Mouse (Mus musculus): Measurements from ENCODE around the gene Ccdc148. TPM values are rescaled to one million over a fixed set of nuclear protein-coding genes. Genes with fewer than 3 reads are reported as not detected.

The Ccdc148 gene
- total and polyA plus RNA-seq, 2 experiments from 2014 or later: 5.3 to 6.9 TPM

DNA sequence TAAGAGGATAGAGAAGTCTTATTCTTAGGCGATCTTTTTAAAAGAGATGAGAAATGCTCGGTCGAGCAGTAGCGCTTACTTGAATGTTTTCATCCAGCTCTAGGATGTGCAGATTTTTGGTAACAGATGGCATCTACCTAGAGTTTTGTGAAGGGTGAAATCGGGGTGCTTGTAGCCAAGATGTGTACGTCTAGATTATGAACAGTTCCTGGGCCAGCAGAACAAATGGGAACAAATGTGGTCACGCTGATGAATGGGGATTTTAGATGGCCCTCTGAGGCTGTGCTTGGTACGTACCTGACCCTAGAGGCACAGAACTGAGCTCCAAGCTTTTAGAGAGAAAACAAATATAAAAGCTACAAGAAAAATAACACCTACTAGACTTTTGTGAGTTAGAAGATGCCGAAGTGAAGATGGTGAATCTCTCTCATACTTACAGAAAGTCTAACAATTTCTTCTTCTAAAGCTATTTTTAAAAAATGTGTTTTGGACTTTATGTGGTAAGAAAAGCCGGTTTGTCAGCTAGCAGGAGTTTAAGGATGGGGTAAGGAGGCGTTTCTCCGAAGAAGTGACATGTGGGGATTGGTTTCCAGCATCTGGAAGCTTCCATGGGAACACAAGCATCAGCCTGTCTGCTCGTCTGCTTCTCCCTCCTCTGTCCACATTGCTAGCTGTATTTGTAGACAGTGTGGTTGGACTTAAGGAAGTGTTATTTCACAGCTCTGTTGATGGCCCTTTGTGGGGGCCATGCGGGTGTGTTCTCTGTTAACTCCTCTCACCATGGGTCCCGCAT lies 21.0 kb upstream of the Ccdc148 start:
- Histone ChIP-seq H3K36me3 (ENCODE audit: insufficient read depth) (no peaks in the 10 kb centered on the region), H3K27ac (ENCODE audit: low read depth, low read length) (no peak overlapping the region), H3K27me3 (ENCODE audit: insufficient read depth, low read length) (no peaks in the 10 kb centered on the region), H3K4me2 (ENCODE audit: low read depth) (no peak overlapping the region), H3K9ac (no peak overlapping the region), H3K9me3 (ENCODE audit: low read length) (no peaks in the 10 kb centered on the region), H3K4me1 (ENCODE audit: insufficient read depth) (peaks cover 9% of the 10 kb centered on the region; the same call in 1 of the 2 replicates), H3K4me3 (ENCODE audit: low read depth, low read length) (no peak overlapping the region)
- no peak for TF ChIP-seq CTCF (IDR thresholded peaks at IDR 0.05; ENCODE audit: low read depth)
- DNase-seq (no peak), ATAC-seq (no peak)
- 77% methylated on average over 15 of the region's 15 CpGs for whole genome bisulfite sequencing

DNA sequence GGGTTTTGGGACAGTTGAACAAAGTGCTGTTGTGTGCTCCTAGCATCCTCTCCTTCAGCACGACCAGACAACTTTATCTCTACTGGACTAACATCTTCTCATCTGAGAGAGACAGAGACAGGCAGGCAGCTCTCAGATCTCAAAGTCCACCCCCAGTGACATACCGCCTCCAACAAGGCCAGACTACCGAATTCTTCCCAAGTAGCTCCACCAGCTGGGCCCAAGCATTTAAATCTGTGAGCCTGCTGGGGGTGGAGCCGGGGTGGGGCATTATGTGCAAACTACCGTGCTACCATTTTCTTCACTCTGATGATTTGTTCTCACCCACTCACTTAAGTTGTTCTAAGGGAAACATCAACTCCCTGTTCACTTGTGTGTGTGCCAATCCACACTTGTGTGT lies 19.0 kb upstream of the Ccdc148 start:
- Histone ChIP-seq H3K4me2 (ENCODE audit: low read depth) (no peak overlapping the region), H3K4me1 (ENCODE audit: insufficient read depth) (peaks cover 9% of the 10 kb centered on the region; the same call in 1 of the 2 replicates), H3K36me3 (ENCODE audit: insufficient read depth) (no peaks in the 10 kb centered on the region), H3K4me3 (ENCODE audit: low read depth, low read length) (no peak overlapping the region), H3K9ac (no peak overlapping the region), H3K27ac (ENCODE audit: low read depth, low read length) (no peak overlapping the region), H3K9me3 (ENCODE audit: low read length) (no peaks in the 10 kb centered on the region), H3K27me3 (ENCODE audit: insufficient read depth, low read length) (no peaks in the 10 kb centered on the region)
- ATAC-seq: no peak
- DNase-seq: no peak
- 71% methylated on average over 5 of the region's 5 CpGs for WGBS
- TF ChIP-seq CTCF (IDR thresholded peaks at IDR 0.05; ENCODE audit: low read depth): no peak

DNA sequence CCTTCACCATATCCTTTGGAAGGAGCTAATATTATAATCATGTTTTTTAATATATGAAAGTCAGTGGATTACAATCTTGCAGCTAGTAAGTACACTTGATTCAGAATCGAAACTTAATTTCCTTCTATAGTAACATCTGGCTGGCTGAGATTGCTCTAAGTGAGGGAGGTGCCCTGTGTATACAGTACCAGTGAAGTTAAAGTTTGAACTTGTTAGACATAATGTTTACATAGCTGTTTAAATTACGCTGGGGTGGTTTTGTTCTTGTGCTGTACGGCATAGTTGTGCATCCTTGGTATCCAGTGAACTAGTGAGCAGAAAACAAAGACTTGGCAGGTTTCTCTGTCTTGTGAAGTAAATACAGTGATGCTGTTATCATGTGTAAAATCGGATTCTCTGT lies 18.5 kb upstream of the Ccdc148 start:
- 72% methylated on average over 4 of the region's 4 CpGs for WGBS
- TF ChIP-seq CTCF (IDR thresholded peaks at IDR 0.05; ENCODE audit: low read depth): no peak

DNA sequence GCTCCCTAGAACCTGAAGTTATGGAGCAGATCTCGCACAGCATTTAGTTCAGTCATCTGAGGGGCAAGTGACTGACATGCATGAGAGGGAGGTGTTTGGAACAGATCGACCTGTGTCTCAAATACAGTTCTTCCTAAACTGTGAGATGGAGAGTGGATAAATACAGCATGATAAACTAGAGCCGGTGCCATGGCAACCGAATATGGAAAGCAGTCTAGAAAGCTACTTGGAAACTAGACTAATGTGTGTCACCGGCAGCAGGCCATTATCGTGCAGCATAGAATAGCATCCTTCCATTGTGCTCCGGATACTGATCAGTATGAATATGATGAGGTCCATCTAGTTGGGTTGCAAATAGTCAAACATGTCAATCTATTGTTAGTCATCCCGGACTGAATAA lies 17.7 kb upstream of the Ccdc148 start:
- peak overlapping the region; percentile 45; the same call in 1 of the 2 replicates for H3K27ac ChIP-seq (ENCODE audit: low read depth, low read length)
- H3K36me3 ChIP-seq (ENCODE audit: insufficient read depth): no peaks in the 10 kb centered on the region
- H3K9me3 ChIP-seq (ENCODE audit: low read length): no peaks in the 10 kb centered on the region
- WGBS: 59% methylated on average over 8 of the region's 8 CpGs
- TF ChIP-seq CTCF (IDR thresholded peaks at IDR 0.05; ENCODE audit: low read depth): no peak
- H3K27me3 ChIP-seq (ENCODE audit: insufficient read depth, low read length): no peaks in the 10 kb centered on the region
- DNase-seq (peak; percentile 74), ATAC-seq (peak; percentile 84)
- no peak overlapping the region for H3K4me2 ChIP-seq (ENCODE audit: low read depth)
- peaks cover 9% of the 10 kb centered on the region; the same call in 1 of the 2 replicates for H3K4me1 ChIP-seq (ENCODE audit: insufficient read depth)
- H3K9ac ChIP-seq: no peak overlapping the region
- no peak overlapping the region for H3K4me3 ChIP-seq (ENCODE audit: low read depth, low read length)

More for the DNA sequence above, 18.5 kb upstream of the Ccdc148 start:
- DNase-seq (no peak), ATAC-seq (no peak)
- no peak overlapping the region for H3K4me2 ChIP-seq (ENCODE audit: low read depth)
- H3K27ac ChIP-seq (ENCODE audit: low read depth, low read length): no peak overlapping the region
- no peak overlapping the region for H3K4me3 ChIP-seq (ENCODE audit: low read depth, low read length)
- no peaks in the 10 kb centered on the region for H3K36me3 ChIP-seq (ENCODE audit: insufficient read depth)
- H3K27me3 ChIP-seq (ENCODE audit: insufficient read depth, low read length): no peaks in the 10 kb centered on the region
- no peak overlapping the region for H3K9ac ChIP-seq
- no peaks in the 10 kb centered on the region for H3K9me3 ChIP-seq (ENCODE audit: low read length)
- H3K4me1 ChIP-seq (ENCODE audit: insufficient read depth): peaks cover 9% of the 10 kb centered on the region; the same call in 1 of the 2 replicates

DNA sequence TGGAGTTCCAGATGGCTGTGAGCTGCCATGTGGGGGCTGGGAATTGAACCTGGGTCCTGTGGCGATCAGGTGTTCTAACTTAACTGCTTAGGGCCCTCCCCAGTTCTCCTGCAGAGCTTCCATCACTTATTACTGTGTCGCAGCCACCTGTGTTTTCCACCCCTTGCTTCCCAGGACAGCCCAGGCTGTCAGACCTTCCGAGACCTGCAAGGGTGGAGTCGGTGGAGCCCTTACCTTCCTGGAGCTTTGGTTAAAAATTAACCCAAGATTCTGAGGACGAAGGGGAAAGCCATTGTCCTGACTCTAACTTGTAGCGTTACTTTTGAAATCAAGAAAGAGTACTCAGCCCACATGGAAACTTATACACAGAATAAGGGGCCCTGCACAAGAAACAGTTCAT lies 15.4 kb upstream of the Ccdc148 start:
- no peak for ATAC-seq
- peaks cover 9% of the 10 kb centered on the region; the same call in 1 of the 2 replicates for H3K4me1 ChIP-seq (ENCODE audit: insufficient read depth)
- DNase-seq: no peak
- no peaks in the 10 kb centered on the region for H3K9me3 ChIP-seq (ENCODE audit: low read length)
- no peaks in the 10 kb centered on the region for H3K36me3 ChIP-seq (ENCODE audit: insufficient read depth)
- no peak overlapping the region for H3K4me3 ChIP-seq (ENCODE audit: low read depth, low read length)
- WGBS: 95% methylated on average over 6 of the region's 6 CpGs
- H3K27ac ChIP-seq (ENCODE audit: low read depth, low read length): no peak overlapping the region
- H3K27me3 ChIP-seq (ENCODE audit: insufficient read depth, low read length): no peaks in the 10 kb centered on the region
- no peak overlapping the region for H3K9ac ChIP-seq
- no peak for TF ChIP-seq CTCF (IDR thresholded peaks at IDR 0.05; ENCODE audit: low read depth)
- H3K4me2 ChIP-seq (ENCODE audit: low read depth): no peak overlapping the region

DNA sequence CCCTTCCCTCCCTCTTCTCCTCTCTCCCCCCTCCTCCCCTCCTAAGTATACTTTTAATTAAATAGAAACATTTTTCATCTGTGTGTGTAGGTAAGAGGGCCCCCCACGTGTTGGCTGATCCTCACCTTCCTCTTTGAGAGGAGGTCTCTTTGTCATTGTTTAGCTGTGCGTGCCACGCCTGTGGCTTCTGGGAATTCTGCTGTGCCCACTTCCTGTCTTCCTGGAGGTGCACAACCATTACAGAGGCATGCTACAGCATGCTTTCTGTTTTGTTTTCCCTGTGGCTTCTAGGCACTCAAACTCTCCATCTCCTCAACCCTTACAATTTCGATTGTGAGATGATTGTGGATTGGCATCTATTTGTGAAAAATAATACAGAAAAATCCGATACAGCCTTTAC lies 11.1 kb upstream of the Ccdc148 start:
- no peaks in the 10 kb centered on the region for H3K9me3 ChIP-seq (ENCODE audit: low read length)
- ATAC-seq: no peak
- no peak overlapping the region for H3K27ac ChIP-seq (ENCODE audit: low read depth, low read length)
- H3K4me1 ChIP-seq (ENCODE audit: insufficient read depth): no peaks in the 10 kb centered on the region
- H3K4me3 ChIP-seq (ENCODE audit: low read depth, low read length): no peak overlapping the region
- WGBS: 75% methylated on average over 5 of the region's 5 CpGs
- no peak overlapping the region for H3K4me2 ChIP-seq (ENCODE audit: low read depth)
- DNase-seq: no peak
- H3K9ac ChIP-seq: no peak overlapping the region
- no peaks in the 10 kb centered on the region for H3K27me3 ChIP-seq (ENCODE audit: insufficient read depth, low read length)
- no peak for TF ChIP-seq CTCF (IDR thresholded peaks at IDR 0.05; ENCODE audit: low read depth)
- H3K36me3 ChIP-seq (ENCODE audit: insufficient read depth): no peaks in the 10 kb centered on the region

DNA sequence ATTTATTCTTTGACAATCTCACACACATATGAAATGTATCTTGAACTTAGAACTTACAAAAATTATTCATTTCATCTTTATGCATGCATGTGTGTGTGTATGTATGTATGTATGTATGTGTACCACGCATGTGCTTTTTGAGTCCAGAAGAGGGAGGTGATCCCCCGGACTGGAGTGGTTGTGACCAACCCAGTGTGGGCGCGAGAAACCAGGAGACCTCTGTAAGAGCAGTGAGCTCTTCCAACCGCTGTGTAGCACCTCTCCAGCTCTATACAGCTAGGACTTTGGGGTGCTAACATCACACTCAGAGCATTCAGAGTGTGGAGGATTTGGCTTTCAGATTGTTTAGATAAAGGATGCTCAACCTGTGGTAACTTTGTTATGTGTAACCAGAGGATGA lies 10.1 kb upstream of the Ccdc148 start:
- Histone ChIP-seq H3K9me3 (ENCODE audit: low read length) (no peaks in the 10 kb centered on the region), H3K27ac (ENCODE audit: low read depth, low read length) (no peak overlapping the region), H3K27me3 (ENCODE audit: insufficient read depth, low read length) (no peaks in the 10 kb centered on the region), H3K4me1 (ENCODE audit: insufficient read depth) (no peaks in the 10 kb centered on the region), H3K36me3 (ENCODE audit: insufficient read depth) (no peaks in the 10 kb centered on the region), H3K9ac (no peak overlapping the region), H3K4me3 (ENCODE audit: low read depth, low read length) (no peak overlapping the region), H3K4me2 (ENCODE audit: low read depth) (no peak overlapping the region)
- WGBS: 97% methylated on average over 5 of the region's 5 CpGs
- no peak for TF ChIP-seq CTCF (IDR thresholded peaks at IDR 0.05; ENCODE audit: low read depth)
- DNase-seq (no peak), ATAC-seq (no peak)

Measured in forebrain, postnatal 0 days (tissue).